Mouse (Mus musculus) T-helper 1 cell (primary cell): ENCODE measurements around the gene Dcakd.
"Not testable (repeated sequence)": the region's sequence is repeated elsewhere in the genome, so short reads cannot be mapped to it uniquely, and the experiment has no call there.

Experiments
- in situ Hi-C: fragments of 300-600 bp; cut with MboI, MseI; formaldehyde crosslinking; loops from one replicate; pipeline ENCODE4 v1.15.1; 2025; ENCODE audit warnings: high pct_unique_total_duplicates

Gene Dcakd

DNA sequence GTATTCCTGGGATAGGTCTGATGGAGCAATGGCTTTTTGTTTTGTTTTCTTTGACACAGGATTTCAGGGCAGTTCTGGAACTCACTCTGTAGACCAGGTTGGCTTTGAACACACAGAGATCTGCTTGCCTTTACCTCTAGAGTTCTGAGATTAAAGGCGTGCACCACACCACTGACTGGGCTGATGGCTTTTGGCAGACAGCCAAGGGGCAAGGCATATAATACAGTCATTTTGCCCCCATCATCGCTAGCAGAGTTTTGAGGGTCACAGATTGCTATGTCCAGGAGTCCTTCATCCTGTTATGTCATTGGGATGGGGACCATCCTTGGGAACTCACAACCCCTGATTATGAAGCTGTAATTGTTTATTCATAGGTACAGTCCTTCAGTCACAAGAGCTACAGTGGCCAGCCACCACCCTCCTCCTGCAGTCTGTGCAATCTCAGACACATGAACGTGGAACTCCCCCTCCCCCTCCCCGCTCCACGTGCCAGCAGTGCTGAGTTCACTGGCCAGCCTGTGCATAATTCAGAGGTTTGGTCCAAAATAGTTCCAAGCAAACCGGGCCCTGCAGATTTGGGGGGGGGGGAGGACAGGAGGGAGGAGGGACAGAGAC, 50.0 kb downstream of the Dcakd start:
- in situ Hi-C loops = no loop called here

DNA sequence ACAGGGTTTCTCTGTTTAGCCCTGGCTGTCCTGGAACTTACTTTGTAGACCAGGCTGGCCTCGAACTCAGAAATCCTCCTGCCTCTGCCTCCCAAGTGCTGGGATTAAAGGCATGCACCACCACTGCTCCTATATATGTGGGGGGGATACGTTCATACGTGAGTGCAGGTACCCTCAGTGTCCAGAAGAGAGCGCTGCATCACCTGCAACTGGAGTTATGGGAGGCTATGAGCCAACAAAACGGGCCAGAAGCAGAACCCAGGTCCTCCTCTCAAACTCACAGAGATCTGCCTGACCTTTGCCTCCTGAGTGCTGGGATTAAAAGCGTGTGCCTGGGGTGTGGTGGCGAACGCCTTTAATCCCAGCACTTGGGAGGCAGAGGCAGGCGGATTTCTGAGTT, 52.2 kb downstream of the Dcakd start:
- in situ Hi-C loops = not testable (repeated sequence)

DNA sequence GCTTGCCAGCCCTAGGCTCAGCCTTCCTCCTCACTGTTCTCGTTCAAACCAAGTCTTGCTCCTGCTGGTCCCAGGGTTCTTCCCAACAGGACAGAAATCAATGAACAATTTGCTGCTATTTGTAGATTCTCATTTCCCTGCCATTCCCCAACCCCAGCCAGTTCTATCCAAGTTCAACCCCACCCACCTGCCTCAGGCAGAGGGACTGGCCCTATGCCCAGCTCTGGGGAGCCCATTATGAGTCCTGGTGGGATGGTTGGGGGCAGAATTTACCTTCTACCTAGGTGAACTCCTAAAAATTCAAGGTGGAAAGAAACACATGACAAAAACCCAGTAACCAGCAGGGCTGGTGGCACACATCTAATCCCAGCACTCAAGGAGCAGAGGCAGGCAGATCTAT, 55.8 kb downstream of the Dcakd start:
- in situ Hi-C loops = no loop called here

DNA sequence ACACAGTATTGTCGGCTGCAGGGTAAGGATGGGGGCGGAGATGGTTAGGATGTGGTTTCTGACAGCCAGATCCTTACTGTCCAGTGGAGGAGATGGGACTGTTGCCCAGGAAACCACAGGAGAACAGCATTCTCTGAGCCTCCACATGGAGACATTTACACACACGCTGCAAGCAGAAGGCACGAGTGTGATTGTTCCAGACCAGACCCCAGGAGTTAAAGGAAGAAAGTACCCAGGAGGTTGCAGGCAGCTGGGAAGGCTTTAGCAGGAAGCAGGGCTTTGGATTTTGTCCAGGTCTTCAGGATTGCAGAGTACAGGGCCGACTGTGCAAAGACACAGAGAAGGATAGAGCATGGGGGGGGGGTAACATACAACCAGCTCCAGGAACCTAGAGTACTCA, 56.5 kb downstream of the Dcakd start:
- in situ Hi-C loops = no loop called here

DNA sequence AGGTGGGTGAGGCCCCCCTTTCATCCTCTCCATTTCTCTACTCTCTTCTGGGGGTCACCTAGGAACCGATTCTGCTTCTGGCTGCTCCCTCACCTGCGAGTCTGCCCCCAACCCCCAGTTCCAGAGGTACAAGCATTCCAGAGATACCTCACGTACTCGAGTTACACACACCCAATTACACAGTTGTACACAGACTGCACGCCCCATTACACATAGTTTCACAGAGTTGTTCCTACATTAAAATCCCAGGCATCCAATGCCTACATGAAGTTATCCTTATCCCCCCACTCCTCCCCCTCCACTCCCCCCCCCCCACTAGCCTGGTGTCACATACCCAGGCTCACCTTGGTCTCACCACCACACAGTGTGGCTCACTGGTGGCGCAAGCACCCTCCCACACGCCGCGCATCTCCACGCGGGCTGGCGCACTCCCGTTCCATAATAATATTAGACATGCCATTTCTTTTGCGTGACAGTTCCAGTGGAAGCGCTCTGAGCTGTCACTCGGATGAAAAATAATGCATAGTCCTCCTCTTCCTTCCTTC, 63.5 kb downstream of the Dcakd start:
- in situ Hi-C loops = loop anchor here (5.0 kb wide), 1 partner anchor 372 kb away; no protein-coding TSS in a partner anchor

DNA sequence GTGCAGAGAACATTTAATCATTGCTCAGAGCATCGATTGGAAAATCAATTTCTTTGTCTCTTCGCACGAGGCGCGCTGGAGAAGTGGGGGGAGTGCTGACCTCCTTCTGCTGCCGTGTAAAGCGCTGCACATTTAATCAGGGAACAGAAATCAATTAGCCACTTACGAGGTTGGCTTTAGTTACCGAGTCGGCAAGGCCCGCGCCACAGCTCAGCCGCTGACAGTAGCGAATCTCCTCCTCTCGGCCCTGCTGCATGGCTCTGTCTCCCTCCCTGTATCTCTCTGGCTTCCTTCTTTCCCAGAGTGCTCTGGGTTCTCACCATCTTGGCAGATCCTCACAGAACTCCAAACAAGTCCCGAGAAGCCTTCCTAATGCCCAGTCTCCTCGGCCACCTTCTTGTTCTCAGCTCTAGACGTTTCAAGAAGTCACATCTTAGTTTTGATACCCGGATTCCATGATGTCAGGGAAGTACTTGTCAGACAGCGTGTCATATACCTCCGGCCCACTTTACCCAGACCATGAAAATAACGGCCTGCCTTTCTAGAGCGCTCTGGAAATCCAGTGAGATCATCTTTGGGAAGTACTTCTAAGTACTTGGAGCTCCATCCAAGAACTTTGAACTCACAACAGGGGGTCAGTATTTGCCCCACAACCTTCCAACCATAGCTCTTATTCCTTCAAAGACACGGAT, 64.1 kb downstream of the Dcakd start:
- in situ Hi-C loops = no loop called here

DNA sequence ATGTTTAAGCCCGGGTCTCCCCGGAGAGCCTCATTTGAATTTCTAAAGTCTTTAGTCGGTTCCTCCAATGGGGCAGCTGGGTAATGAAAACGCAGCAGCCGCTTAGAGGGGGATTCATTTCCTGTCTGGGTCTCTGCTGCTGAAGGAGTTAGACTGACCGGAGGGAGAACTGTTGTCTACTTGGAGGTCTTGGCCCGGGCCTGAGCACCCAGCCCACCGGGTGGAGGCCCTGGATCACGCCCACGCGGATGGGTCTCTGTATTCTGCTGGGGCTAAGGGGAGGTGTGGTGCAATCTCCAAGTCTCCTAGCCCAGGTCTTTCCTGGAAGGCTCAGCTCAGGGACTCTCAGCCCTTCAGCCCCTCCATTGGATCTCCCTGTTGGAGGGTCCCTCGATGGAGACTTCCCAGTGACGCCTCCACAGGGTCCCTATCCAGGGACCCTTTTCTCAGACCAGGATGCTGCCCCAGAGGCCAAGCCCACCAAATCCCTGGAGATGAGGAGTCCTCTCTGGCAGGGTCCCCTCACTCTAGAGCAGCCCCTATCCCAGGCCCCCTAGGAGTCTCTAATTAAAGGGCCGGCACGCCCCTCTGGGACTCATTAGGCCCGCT, 64.8 kb downstream of the Dcakd start:
- in situ Hi-C loops = no loop called here

DNA sequence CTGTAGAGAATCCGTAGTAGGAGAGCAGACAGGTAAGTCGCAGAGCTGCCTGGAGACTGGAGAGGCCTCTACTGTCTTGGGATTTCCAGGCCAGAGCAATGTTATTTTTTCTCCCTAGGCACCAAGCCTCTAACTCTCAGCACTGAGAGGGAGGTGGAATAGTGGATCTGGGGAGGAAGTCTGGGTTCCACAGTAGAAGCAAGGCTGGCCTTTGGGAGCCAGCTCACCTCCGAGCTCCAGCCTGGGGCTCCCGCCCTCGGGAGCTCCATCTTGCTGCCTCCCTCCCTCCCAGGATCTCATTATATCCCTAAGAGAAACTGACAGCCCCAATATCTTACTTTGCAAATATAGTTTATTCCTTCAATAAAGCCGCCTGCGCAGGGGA, 65.3 kb downstream of the Dcakd start:
- in situ Hi-C loops = no loop called here

DNA sequence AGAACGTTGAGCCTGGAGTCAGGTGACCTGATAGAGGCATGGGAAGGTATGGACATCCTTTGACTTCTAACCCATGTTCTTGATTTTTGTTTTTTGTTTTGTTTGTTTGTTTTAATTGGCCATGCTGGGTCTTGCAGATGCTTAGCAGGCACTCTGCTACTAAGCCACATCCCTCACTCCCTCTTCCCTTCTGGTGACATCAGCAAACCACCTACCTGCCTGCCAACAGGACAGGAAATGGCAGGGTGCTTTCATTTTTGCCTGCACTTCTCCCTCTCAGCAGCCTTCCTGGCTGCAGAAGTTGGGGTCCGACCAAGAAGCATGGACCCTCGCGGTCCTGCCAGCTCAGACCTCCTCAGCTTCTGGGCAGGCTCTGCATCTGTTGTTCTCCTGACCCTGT, 67.1 kb downstream of the Dcakd start:
- in situ Hi-C loops = no loop called here

DNA sequence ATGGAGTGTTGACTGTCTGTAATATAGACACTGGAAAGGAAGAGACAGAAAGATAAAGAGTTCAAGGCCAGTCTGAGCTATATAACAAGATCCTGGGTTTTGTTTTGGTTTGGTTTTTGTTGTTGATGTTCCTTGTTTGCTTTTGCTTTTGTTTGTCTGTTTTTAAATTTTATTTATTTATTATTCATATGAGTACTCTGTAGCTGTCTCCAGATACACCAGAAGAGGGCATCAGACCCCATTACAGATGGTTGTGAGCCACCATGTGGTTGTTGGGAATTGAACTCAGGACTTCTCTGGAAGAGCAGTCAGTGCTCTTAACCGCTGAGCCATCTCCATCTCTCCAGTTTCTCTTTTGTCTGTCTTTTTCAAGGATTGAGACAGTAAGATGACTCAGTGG, 69.3 kb downstream of the Dcakd start:
- in situ Hi-C loops = no loop called here

DNA sequence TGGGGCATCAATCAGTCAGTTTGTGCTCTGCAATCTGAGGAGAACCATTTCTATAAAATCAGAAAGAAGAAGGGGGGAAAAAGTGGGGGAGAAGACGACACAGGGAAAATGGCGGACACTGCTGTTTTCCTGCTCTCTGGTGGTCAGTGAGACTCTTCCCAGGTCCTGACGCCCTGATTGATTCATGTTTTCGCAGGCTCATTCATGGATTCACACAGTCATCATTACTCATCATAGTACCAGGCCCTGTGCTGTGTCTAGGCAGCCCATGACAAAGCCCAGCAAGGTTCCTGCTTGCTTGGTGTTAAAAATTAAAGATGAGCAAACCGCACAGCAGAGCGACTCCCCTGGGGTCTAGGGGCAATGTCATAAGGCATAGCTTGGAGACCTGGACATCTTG, 69.7 kb downstream of the Dcakd start:
- in situ Hi-C loops = no loop called here

DNA sequence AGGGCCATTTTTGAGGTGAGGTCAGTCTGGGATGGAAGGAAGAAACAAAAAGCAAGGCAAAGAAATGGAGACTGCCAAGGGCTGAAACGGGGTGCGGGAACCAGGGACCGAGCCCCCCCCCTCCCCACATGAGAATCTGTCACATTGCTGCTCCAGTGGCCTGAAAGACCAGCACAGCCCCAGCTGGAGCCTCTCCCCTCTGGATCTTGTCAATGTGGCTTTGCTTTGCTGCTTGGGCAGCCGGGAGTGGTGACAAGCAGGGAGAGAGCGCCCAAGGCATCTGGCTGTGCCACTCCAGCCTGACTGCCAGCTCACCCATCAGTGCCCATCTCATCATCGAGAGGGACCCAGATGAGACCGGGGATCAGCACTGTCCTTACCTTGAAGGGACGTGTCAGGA, 70.4 kb downstream of the Dcakd start:
- in situ Hi-C loops = no loop called here

DNA sequence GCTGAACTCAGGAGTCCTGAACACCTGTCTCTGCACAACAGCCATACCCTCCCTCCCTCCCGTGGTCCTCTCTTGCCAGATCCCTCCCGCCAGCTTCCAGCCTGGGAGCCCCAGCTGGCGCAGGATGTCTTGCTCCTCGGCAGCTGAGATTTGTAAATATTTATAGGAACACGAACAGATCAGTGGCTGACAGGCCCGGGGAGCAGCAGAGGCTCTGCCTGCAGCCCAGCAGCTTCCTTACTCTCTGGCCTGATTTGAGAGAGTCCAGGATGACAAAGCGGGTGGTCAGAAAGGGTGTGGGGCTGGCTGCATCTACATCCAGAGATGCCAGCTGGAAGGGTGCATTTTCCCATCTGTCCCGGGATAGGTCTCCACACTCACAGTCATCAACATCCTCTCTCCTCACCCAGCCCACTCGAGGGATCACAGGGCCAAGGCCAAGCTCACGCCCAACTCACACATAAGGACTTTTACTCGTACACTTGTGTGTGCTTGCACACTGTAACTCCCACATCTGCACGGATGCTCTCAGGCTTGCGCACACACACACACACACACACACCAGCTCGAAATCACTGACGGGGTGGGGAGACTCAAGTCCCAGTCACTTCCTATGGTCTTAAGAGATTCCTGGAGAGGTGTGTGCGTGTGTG, 71.0 kb downstream of the Dcakd start:
- in situ Hi-C loops = no loop called here

DNA sequence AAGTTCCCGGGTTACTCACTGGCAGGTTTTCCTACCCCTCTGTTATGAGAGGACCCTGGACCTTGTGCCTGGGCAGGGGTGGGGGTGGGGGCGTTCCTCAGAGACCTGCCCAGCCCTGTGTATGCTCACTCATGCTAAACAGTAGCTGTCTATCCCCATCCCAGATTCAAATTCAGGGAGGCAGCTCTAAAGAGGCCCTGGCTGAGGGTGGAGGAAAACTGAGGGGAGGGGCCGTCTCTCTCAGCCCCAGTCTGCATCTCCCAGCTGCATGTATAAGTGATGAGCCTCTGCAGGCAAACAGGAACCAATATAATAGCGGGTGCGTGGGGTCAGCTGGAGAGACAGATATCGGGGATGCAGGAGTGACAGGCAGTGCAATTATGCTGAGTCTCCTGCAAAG, 75.2 kb downstream of the Dcakd start:
- in situ Hi-C loops = no loop called here

DNA sequence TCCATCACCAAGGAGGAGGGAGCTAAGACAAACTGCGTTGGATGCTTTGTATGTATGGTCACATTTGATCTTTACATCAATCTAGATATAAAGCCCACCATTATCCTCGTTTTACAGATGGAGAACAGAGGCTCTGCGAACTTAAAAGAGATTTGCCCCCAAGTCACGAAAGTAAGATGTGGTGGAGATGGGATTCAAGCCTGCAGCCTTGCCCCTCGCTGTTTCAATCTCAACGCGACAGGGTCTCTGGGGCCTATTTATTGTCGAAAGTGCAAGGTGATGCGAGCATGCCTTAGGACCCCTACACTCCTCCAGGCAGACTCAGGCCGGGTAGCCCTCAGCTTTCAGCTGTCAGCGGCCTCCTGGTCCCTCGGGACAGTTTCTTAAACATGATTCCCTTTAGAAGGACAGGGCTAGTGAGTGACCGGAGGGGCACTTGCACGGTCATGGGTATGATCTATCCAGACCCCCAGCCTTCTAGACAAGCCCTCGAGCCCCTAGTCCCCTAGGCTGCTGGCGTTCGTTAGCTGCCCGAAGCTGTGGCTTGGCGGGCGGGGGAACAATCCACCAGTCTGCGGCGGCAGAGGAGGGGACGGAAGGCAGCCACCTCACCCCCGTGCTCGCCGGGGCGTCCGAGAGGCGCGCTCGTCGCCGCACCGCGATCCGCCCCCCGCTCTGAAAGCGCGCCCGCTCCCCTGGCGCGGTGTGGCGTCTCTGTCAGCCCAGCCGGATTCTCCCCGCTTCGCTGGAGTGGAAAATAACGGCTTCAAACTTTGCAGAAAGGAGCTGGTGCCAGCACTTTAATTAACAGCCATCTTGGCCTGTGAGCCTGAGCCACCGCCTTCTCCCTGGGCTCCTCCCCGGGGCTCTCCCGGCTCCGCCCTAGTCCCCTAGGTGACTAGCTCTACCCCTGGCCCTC, 79.8 kb downstream of the Dcakd start:
- in situ Hi-C loops = no loop called here

DNA sequence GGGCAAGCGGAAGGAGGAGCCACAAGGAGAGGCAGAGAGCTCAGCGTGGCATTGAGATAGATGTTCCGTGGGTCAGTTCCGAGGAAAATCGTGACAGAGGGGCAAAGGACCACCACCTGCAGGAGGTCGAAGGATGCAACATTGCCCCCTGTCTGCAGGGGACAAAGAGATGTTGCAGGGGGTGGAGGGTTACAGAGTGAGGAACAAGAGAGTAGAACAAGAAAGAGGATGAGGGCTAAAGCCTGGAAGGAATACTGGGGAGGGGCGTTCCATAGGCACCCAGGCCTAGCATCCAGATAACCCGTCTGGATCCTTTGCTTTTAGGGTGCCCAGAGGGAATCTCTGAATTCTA, 81.2 kb downstream of the Dcakd start:
- in situ Hi-C loops = no loop called here

DNA sequence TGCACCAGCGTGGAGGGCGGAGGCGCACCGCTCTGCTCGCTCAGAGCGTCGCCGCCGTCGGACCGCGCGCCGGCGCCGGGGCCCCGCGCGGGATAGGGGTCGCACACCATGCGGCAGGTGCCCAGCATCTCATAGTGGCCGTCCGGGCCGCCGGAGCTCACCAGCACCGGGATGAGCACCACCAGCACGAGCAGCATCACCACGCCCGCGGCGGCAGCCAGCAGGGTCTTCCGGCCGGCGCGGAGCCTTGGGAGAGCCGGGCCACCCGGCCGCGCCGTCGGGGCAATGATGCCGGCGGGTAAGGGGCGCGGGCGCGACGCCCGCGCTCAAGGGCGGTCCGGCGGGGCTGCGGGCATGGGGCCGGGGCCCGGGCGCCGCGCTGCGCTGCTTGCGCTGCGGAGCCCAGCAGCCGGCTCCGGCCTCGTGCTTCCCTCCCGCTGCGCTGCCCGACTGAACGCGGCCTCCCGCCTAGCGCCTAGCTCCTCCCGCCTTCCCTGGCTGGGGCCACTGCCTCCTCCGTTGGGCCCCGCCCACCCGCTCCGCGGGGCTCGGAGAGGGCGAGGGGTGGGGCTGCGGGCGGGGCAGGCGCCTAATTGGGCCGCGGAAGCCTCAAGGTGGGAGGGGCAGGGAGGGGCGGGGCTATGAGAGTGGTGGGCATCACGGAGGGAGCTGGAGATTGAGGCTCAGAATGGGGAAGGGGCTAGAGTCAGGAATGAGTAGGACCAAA, 81.7 kb downstream of the Dcakd start, which contains the start of gene C1ql1:
Gene C1ql1 (minus strand): TSS at position 424 of the 727 bp plus-strand sequence.
- in situ Hi-C loops = no loop called here

DNA sequence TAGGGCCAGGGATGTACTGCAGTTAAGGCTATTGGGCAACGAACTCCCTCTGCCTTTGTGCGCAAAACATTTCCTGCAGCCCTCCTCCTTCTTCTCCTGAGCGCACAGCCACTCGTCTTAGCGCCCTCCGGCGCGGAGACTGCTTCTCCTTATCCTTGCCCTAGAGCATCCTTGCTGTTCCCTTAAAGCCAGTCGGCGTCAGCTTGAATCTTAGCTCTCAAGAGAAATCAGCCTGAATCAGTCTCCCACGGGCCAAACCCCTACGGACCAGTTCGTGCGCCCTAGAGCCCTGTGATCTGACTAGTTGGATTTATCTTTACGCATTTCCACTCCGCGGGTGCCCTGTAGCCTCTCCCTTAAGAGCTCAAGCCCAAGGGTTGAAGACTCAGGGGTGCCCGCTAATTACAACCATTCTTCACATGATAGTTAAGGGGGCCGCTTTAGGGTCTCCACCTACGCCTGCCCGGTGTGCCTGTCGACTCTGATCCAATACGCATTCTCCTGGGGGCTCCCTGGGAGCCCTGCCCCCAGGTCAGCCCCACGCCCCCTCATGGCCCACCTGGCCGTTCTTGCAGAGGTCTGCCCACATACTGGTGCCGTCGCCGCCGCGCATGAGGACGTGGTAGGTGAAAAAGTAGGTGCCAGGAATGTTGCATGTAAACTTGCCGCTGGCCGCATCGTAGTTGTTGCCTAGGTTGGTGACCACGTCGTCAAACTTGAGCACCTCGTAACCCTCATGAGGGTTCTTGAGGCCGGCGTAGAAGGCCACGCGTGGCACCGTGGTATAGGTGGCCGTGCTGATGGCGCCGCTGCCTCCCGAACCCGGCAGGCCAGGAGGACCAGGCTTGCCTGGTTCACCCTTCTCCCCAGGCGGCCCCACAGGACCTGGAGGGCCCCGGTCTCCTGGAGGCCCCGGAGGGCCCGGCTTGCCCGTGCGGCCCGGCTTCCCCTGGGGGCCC, 82.5 kb downstream of the Dcakd start:
- in situ Hi-C loops = no loop called here
